Mouse (Mus musculus) kidney, adult 18-20 months (tissue): ENCODE results near the gene Fancg.

Experiments
- DNase-seq: peaks from one replicate; pipeline ENCODE4 v3.0.0; 2021

The Fancg gene

GRCm38 (mm10) chr4:43010161-43011038 lies at the start of gene Fancg:
Fancg (minus strand) TSS chr4:43010506.
- peak; percentile 87 for DNase-seq

GRCm38 (mm10) chr4:43059697-43060096 lies 49.4 kb upstream of the Fancg start:
- DNase-seq, result no peak

GRCm38 (mm10) chr4:43058753-43059654 lies 48.7 kb upstream of the Fancg start, which contains the start of gene Unc13b:
Unc13b (plus strand) TSS chr4:43058953.
- DNase-seq, result peak; percentile 92

GRCm38 (mm10) chr4:43058392-43058752 lies 48.1 kb upstream of the Fancg start:
- no peak for DNase-seq

GRCm38 (mm10) chr4:43057654-43058053 lies 47.3 kb upstream of the Fancg start:
- no peak for DNase-seq

- DNase-seq, result peak; percentile 55
Measured at GRCm38 (mm10) chr4:43052627-43053026, 42.3 kb upstream of the Fancg start.

- peak; percentile 72 for DNase-seq
Measured at GRCm38 (mm10) chr4:43047231-43047630, 36.9 kb upstream of the Fancg start.

GRCm38 (mm10) chr4:43046607-43047006 lies 36.3 kb upstream of the Fancg start:
- DNase-seq, result no peak

- DNase-seq, result peak; percentile 100
Measured at GRCm38 (mm10) chr4:43045659-43046302, 35.5 kb upstream of the Fancg start, which contains the start of gene Fam214b. Fam214b (minus strand) TSS chr4:43046220.

- DNase-seq, result no peak
Measured at GRCm38 (mm10) chr4:43045285-43045658, 35.0 kb upstream of the Fancg start.

GRCm38 (mm10) chr4:43044673-43045072 lies 34.4 kb upstream of the Fancg start:
- DNase-seq, result peak; percentile 37

- DNase-seq, result peak; percentile 46
Measured at GRCm38 (mm10) chr4:43043644-43044357, 33.5 kb upstream of the Fancg start.

- DNase-seq, result no peak
Measured at GRCm38 (mm10) chr4:43040881-43041547, 30.7 kb upstream of the Fancg start.

- DNase-seq, result peak; percentile 94
Measured at GRCm38 (mm10) chr4:43040114-43040572, 29.8 kb upstream of the Fancg start.

GRCm38 (mm10) chr4:43039609-43040008 lies 29.3 kb upstream of the Fancg start:
- peak; percentile 11 for DNase-seq

GRCm38 (mm10) chr4:43038567-43039495 lies 28.5 kb upstream of the Fancg start:
- DNase-seq, result peak; percentile 28

GRCm38 (mm10) chr4:43037860-43038566 lies 27.7 kb upstream of the Fancg start:
- no peak for DNase-seq

- no peak for DNase-seq
Measured at GRCm38 (mm10) chr4:43036356-43036755, 26.1 kb upstream of the Fancg start.

- no peak for DNase-seq
Measured at GRCm38 (mm10) chr4:43035851-43036250, 25.5 kb upstream of the Fancg start.

- DNase-seq, result no peak
Measured at GRCm38 (mm10) chr4:43033481-43033880, 23.2 kb upstream of the Fancg start.
